ENCODE assay signal across 25 mouse cellular contexts in genomic region chr11:62240631-62241261, GRCm38 (mm10). TPM values are rescaled to one million over a fixed set of nuclear protein-coding genes. Genes with fewer than 3 reads are reported as not detected.
DNase-seq lines count a peak whose midpoint lies in the region; ATAC-seq and TF ChIP-seq lines count a peak whose summit lies in the region.
"Had no signal": no experiment of that assay in that cellular context is flagged by ENCODE, and none has a peak within 500 bp of the region (broad histone marks: within the 10 kb centered on the region; RNA-seq: fewer than 3 reads in every experiment).

No protein-coding gene starts in this region.

- no peak overlapping the region for H3K27ac ChIP-seq in stomach, embryonic 16.5 days (ENCODE audit: low read length)
- no peak overlapping the region for H3K27ac ChIP-seq in stomach, postnatal 0 days (replicated peaks)
- H3K27ac ChIP-seq: forebrain, embryonic 13.5 days; heart, embryonic 13.5 days; hindbrain, embryonic 14.5 days; limb, embryonic 12.5 days had no signal

- WGBS in stomach, embryonic 16.5 days = 49% methylated on average over 12 of the region's 12 CpGs
- 55% methylated on average over 12 of the region's 12 CpGs for whole genome bisulfite sequencing in stomach, postnatal 0 days

- DNase-seq in kidney, adult 18-20 months = peak; percentile 45
- DNase-seq in kidney, postnatal 4 days = no peak
- DNase-seq in stomach, postnatal 0 days (ENCODE audit: low spot score) = no peak
- peak; percentile 47 for DNase-seq in kidney, postnatal 14 days
- DNase-seq in yolk sac, embryonic 10.5 days (ENCODE audit: low spot score) = peak; percentile 63
- no peak for DNase-seq in urinary bladder, adult 18-20 months (ENCODE audit: low spot score in 2 of 2)
- DNase-seq in layer of hippocampus, adult 18-20 months (ENCODE audit: low spot score in 2 of 2) = no peak
- DNase-seq: adrenal gland, postnatal 36 days; cerebellum, adult 9-10 months; cerebellum, postnatal 36 days; gastrocnemius, postnatal 25 days; heart, postnatal 10 days; liver, postnatal 0 days; lung, postnatal 4 days; midbrain, embryonic 14.5 days; right cerebral cortex, postnatal 14 days; thymus, postnatal 14 days had no signal

- no peaks in the 10 kb centered on the region for H3K4me1 ChIP-seq in stomach, embryonic 16.5 days (ENCODE audit: control insufficient read depth, insufficient read depth, low read length)
- H3K4me1 ChIP-seq in stomach, postnatal 0 days (replicated peaks; ENCODE audit: control insufficient read depth, insufficient read depth) = no peaks in the 10 kb centered on the region
- H3K4me1 ChIP-seq: forebrain, embryonic 13.5 days; heart, embryonic 13.5 days; limb, embryonic 12.5 days had no signal

- no peaks in the 10 kb centered on the region for H3K27me3 ChIP-seq in stomach, embryonic 16.5 days (ENCODE audit: control insufficient read depth, insufficient read depth, low read length)
- no peaks in the 10 kb centered on the region for H3K27me3 ChIP-seq in stomach, postnatal 0 days (ENCODE audit: control insufficient read depth, insufficient read depth, low read length)
- H3K27me3 ChIP-seq: forebrain, embryonic 13.5 days; limb, embryonic 12.5 days had no signal

- H3K36me3 ChIP-seq in stomach, embryonic 16.5 days (ENCODE audit: control insufficient read depth, insufficient read depth, low read length) = no peaks in the 10 kb centered on the region
- no peaks in the 10 kb centered on the region for H3K36me3 ChIP-seq in stomach, postnatal 0 days (ENCODE audit: control insufficient read depth, insufficient read depth, low read length)
- H3K36me3 ChIP-seq: G1E; heart, embryonic 13.5 days; limb, embryonic 12.5 days had no signal

- TF ChIP-seq CTCF in stomach, postnatal 0 days (IDR thresholded peaks at IDR 0.05; ENCODE audit: low read depth) = no peak

- no peaks in the 10 kb centered on the region for H3K9me3 ChIP-seq in stomach, embryonic 16.5 days (replicated peaks; ENCODE audit: control insufficient read depth, low read length)
- H3K9me3 ChIP-seq in stomach, postnatal 0 days (ENCODE audit: control insufficient read depth, low read length) = no peaks in the 10 kb centered on the region
- H3K9me3 ChIP-seq: forebrain, embryonic 13.5 days; heart, embryonic 13.5 days had no signal

- TF ChIP-seq EP300 in stomach, postnatal 0 days (optimal IDR thresholded peaks at IDR 0.05) = no peak

- ATAC-seq in stomach, embryonic 16.5 days (ENCODE audit: insufficient read depth, low FRiP score) = peak; percentile 61; the same call in 1 of the 2 replicates
- ATAC-seq in stomach, postnatal 0 days (ENCODE audit: low FRiP score, low TSS enrichment) = no peak
- ATAC-seq: forebrain, embryonic 13.5 days; liver, postnatal 0 days; lung, postnatal 0 days had no signal

- no peak overlapping the region for H3K4me2 ChIP-seq in stomach, embryonic 16.5 days (ENCODE audit: low read depth, low read length)
- H3K4me2 ChIP-seq in stomach, postnatal 0 days (replicated peaks; ENCODE audit: low read depth) = no peak overlapping the region
- H3K4me2 ChIP-seq: forebrain, embryonic 13.5 days; heart, embryonic 13.5 days; hindbrain, embryonic 14.5 days; limb, embryonic 12.5 days; liver, embryonic 11.5 days had no signal

- H3K9ac ChIP-seq in stomach, embryonic 16.5 days (ENCODE audit: low read length) = no peak overlapping the region
- H3K9ac ChIP-seq in stomach, postnatal 0 days (ENCODE audit: low read length) = no peak overlapping the region
- H3K9ac ChIP-seq: forebrain, embryonic 13.5 days; heart, embryonic 13.5 days; hindbrain, embryonic 14.5 days; limb, embryonic 12.5 days; liver, postnatal 0 days had no signal

- no peak overlapping the region for H3K4me3 ChIP-seq in stomach, embryonic 16.5 days (replicated peaks; ENCODE audit: low read length)
- no peak overlapping the region for H3K4me3 ChIP-seq in stomach, postnatal 0 days (ENCODE audit: low read depth, low read length)
- H3K4me3 ChIP-seq: forebrain, embryonic 13.5 days; heart, embryonic 13.5 days; limb, embryonic 12.5 days had no signal

RNA-seq across cellular contexts. Expression of gene Adora2b, which starts 8.0 kb away (rescaled TPM):
- polyA plus RNA-seq in stomach, embryonic 16.5 days (2015; fragmentation: Nextera tagmentation; extraction: Ambion mirVana) = 7.9 and 8.1 TPM in 2 replicates
- 4.2 and 4.3 TPM in 2 replicates for polyA plus RNA-seq in stomach, postnatal 0 days (2015; fragmentation: Nextera tagmentation; extraction: Ambion mirVana)
- total RNA-seq in layer of hippocampus, adult 18-20 months (2021) = 1 to 10 TPM; 6.6 to 7.6 TPM

RNA-seq across cellular contexts. Expression of gene Zswim7, which starts 40.4 kb away (rescaled TPM):
- 18.4 and 19.8 TPM in 2 replicates for polyA plus RNA-seq in stomach, embryonic 16.5 days (2015; fragmentation: Nextera tagmentation; extraction: Ambion mirVana)
- 23.4 and 25.1 TPM in 2 replicates for polyA plus RNA-seq in stomach, postnatal 0 days (2015; fragmentation: Nextera tagmentation; extraction: Ambion mirVana)
- 10 to 100 TPM; 11.5 to 13.2 TPM for total RNA-seq in layer of hippocampus, adult 18-20 months (2021)

RNA-seq across cellular contexts. Expression of gene Ttc19, which starts 40.5 kb away (rescaled TPM):
- polyA plus RNA-seq in stomach, embryonic 16.5 days (2015; fragmentation: Nextera tagmentation; extraction: Ambion mirVana) = 14.6 and 14.9 TPM in 2 replicates
- 12.2 and 12.7 TPM in 2 replicates for polyA plus RNA-seq in stomach, postnatal 0 days (2015; fragmentation: Nextera tagmentation; extraction: Ambion mirVana)
- 10 to 100 TPM; 87.2 to 88.5 TPM for total RNA-seq in layer of hippocampus, adult 18-20 months (2021)

Comparison
In these comparisons a context has a peak if more than half of its experiments do, and no peak if none do; other contexts are left out.
1. DNase-seq: peak in kidney, adult 18-20 months (single experiment), kidney, postnatal 14 days (single experiment) and yolk sac, embryonic 10.5 days (single experiment); none in kidney, postnatal 4 days (0 of 2), stomach, postnatal 0 days (single experiment), urinary bladder, adult 18-20 months (0 of 2) and layer of hippocampus, adult 18-20 months (0 of 2).